Mouse (Mus musculus): ENCODE measurements around the gene Eps8. TPM values are rescaled to one million over a fixed set of nuclear protein-coding genes. Genes with fewer than 3 reads are reported as not detected.

Gene Eps8
- polyA plus RNA-seq, 1 experiment from 2014 or later, result 209 TPM

DNA sequence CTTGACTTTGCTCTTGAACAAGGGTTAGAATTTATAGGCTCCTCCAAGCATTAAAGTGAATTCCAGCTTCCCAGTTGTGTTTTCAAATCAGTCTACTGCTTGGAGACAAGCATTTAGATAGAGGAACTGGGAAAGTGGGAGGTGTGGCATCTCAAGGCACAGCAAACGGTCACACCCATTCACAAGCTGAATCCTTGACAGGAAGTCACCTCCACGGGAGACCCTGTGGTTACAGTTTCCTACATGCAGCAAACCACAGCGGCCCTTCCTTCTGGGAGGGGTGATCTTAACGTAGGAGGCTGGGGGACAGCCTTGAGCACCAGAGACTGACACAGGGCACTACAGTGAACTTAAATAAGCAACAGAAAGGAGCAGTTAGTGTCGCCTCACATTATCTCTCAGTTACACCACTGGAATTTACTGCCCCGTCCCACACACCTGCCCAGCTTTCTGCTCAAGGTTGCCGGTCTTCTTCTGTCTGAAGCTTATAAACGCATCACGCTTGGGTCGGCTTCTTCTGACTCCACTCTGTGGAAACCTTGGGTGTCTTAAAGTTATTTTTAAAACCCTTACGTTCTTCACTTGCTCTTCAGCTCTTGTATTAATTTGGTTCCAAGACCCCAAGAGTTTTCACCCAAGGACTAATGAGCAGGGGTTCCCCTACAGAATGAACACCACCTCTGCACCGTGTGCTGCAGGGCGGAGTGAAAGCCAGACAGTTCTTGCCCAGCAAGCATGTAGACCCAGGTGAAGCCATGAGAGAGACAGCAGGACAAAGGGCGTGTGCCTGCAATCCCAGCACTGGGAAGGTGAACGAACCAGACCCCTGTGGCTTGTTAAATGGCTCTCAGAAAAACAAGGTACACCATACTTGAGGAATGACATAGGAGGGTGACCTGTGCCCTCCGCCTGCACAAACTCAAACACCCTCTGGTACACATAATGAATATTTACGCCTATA lies 113.2 kb downstream of the Eps8 start:
- no peak overlapping the region for H3K9ac ChIP-seq (ENCODE audit: low read depth, low read length)
- H3K4me3 ChIP-seq (ENCODE audit: low read depth, low read length), result 0 out of 2 replicates have a peak overlapping the region, but pooled peaks have one; percentile 2
- H3K4me2 ChIP-seq (replicated peaks; ENCODE audit: low read depth), result peak overlapping the region; percentile 52
- no peak for TF ChIP-seq CTCF (IDR thresholded peaks at IDR 0.05; ENCODE audit: low read depth)
- peaks cover 3% of the 10 kb centered on the region; the same call in 1 of the 2 replicates for H3K36me3 ChIP-seq (ENCODE audit: control insufficient read depth, insufficient read depth)
- WGBS, result 33% methylated on average over 17 of the region's 17 CpGs
- no peaks in the 10 kb centered on the region for H3K27me3 ChIP-seq (replicated peaks; ENCODE audit: control insufficient read depth, insufficient read depth, low read length)
- H3K9me3 ChIP-seq (ENCODE audit: control insufficient read depth), result no peaks in the 10 kb centered on the region
- H3K4me1 ChIP-seq (replicated peaks; ENCODE audit: control insufficient read depth, insufficient read depth, low read length), result peaks cover 15% of the 10 kb centered on the region; the same call in 1 of the 2 replicates
- H3K27ac ChIP-seq (ENCODE audit: low read depth, low read length), result peak overlapping the region; percentile 87
- peak; percentile 36 for ATAC-seq

DNA sequence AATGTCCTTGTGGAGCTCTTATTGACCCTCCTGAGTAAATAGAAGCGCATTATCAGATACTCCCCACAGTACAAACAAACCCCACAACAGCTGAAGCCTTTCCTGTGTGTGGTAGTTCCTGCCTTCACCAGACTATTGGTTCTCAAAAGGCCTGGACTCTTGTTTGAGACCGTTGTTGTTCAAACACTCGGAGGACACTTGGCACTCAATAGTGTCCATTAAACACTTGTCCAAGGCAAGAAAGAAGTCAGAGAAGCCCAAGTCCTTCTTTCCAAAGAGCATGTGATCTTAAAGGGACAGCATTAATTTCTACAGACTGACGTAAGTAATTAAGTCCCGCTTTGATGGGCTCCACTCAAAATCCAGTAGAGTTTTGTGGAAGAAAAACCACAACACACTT lies 113.9 kb downstream of the Eps8 start:
- Histone ChIP-seq H3K36me3 (ENCODE audit: control insufficient read depth, insufficient read depth) (peaks cover 7% of the 10 kb centered on the region), H3K9me3 (ENCODE audit: control insufficient read depth) (no peaks in the 10 kb centered on the region), H3K4me2 (replicated peaks; ENCODE audit: low read depth) (peak overlapping the region; percentile 52; the same call in 1 of the 2 replicates), H3K9ac (ENCODE audit: low read depth, low read length) (no peak overlapping the region), H3K4me1 (replicated peaks; ENCODE audit: control insufficient read depth, insufficient read depth, low read length) (peaks cover 15% of the 10 kb centered on the region; the same call in 1 of the 2 replicates), H3K4me3 (ENCODE audit: low read depth, low read length) (0 out of 2 replicates have a peak overlapping the region, but pooled peaks have one; percentile 2), H3K27ac (ENCODE audit: low read depth, low read length) (peak overlapping the region; percentile 87), H3K27me3 (replicated peaks; ENCODE audit: control insufficient read depth, insufficient read depth, low read length) (no peaks in the 10 kb centered on the region)
- WGBS, result 32% methylated on average over 5 of the region's 5 CpGs
- TF ChIP-seq CTCF (IDR thresholded peaks at IDR 0.05; ENCODE audit: low read depth), result no peak
- peak; percentile 44 for ATAC-seq

DNA sequence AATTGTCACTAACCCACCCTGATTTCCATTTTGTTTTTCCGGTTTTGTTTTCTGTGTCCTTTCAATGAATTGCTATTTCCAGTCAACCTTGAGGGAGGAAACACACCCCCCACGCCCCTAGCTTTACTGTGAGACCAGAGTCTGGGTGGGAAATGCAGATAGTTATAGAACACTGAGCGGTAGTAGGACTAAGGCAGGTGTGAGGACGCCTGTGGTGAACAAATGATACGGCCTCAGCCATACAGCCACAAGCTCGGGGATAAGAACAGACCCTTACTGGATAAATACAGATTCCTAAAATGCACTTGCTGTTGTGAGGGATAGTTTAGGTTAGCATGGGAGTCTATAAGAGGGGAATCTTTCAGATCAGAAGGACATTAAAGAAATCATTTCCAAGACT lies 114.3 kb downstream of the Eps8 start:
- Histone ChIP-seq H3K4me1 (replicated peaks; ENCODE audit: control insufficient read depth, insufficient read depth, low read length) (peaks cover 15% of the 10 kb centered on the region; the same call in 1 of the 2 replicates), H3K4me3 (ENCODE audit: low read depth, low read length) (no peak overlapping the region), H3K27ac (ENCODE audit: low read depth, low read length) (peak overlapping the region; percentile 87), H3K9ac (ENCODE audit: low read depth, low read length) (no peak overlapping the region), H3K36me3 (ENCODE audit: control insufficient read depth, insufficient read depth) (peaks cover 12% of the 10 kb centered on the region), H3K9me3 (ENCODE audit: control insufficient read depth) (no peaks in the 10 kb centered on the region), H3K4me2 (replicated peaks; ENCODE audit: low read depth) (peak overlapping the region; percentile 52; the same call in 1 of the 2 replicates), H3K27me3 (replicated peaks; ENCODE audit: control insufficient read depth, insufficient read depth, low read length) (no peaks in the 10 kb centered on the region)
- ATAC-seq, result no peak
- TF ChIP-seq CTCF (IDR thresholded peaks at IDR 0.05; ENCODE audit: low read depth), result no peak
- 47% methylated on average over 6 of the region's 6 CpGs for whole genome bisulfite sequencing

DNA sequence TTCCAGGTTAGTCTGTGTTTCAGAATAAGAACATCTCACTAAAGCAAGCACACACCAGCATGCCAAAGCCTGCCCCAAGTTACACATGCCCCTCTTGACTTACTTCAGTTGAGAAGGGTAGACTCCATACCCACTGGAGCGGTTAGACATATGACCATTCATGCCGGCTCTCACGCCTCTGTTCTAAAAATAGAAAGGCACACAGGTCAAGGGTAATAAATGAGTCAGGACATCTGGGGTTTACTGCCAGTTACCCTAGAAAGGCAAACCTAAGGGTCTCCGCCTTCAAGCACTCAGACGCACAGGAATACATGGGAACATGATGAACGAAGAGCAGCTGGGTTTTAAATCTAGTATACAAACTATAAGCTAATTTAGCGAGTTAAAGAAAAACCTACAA lies 115.5 kb downstream of the Eps8 start:
- no peak overlapping the region for H3K4me2 ChIP-seq (replicated peaks; ENCODE audit: low read depth)
- H3K36me3 ChIP-seq (ENCODE audit: control insufficient read depth, insufficient read depth), result peaks cover 16% of the 10 kb centered on the region
- H3K9me3 ChIP-seq (ENCODE audit: control insufficient read depth), result no peaks in the 10 kb centered on the region
- H3K27ac ChIP-seq (ENCODE audit: low read depth, low read length), result 0 out of 2 replicates have a peak overlapping the region, but pooled peaks have one; percentile 9
- H3K4me3 ChIP-seq (ENCODE audit: low read depth, low read length), result no peak overlapping the region
- H3K4me1 ChIP-seq (replicated peaks; ENCODE audit: control insufficient read depth, insufficient read depth, low read length), result peaks cover 15% of the 10 kb centered on the region; the same call in 1 of the 2 replicates
- no peak for TF ChIP-seq CTCF (IDR thresholded peaks at IDR 0.05; ENCODE audit: low read depth)
- no peak for ATAC-seq
- H3K9ac ChIP-seq (ENCODE audit: low read depth, low read length), result no peak overlapping the region
- WGBS, result 33% methylated on average over 7 of the region's 7 CpGs
- no peaks in the 10 kb centered on the region for H3K27me3 ChIP-seq (replicated peaks; ENCODE audit: control insufficient read depth, insufficient read depth, low read length)

DNA sequence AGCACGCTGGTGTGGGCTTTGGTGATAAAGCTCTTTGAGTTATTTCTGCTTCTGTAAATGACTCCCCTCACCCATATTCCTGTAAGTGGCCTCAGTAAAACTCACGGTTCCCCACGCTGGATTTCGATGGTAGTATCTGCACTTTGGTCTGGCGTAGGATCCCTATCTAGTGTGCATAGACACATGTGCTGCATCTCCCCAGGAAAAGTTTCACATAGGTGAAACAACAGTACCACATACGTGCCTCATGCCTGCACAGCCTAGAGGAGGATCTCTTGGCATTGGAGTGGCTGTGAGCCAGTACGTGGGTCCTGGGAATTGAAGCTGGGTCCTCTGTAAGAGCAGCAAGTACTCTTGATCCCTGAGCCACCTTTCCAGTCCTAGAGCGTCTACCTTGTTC lies 121.9 kb downstream of the Eps8 start:
- no peaks in the 10 kb centered on the region for H3K9me3 ChIP-seq (ENCODE audit: control insufficient read depth)
- H3K9ac ChIP-seq (ENCODE audit: low read depth, low read length), result no peak overlapping the region
- 94% methylated on average over 8 of the region's 8 CpGs for WGBS
- no peak for ATAC-seq
- H3K27ac ChIP-seq (ENCODE audit: low read depth, low read length), result no peak overlapping the region
- no peaks in the 10 kb centered on the region; the same call in 1 of the 2 replicates for H3K4me1 ChIP-seq (replicated peaks; ENCODE audit: control insufficient read depth, insufficient read depth, low read length)
- H3K27me3 ChIP-seq (replicated peaks; ENCODE audit: control insufficient read depth, insufficient read depth, low read length), result no peaks in the 10 kb centered on the region
- no peak overlapping the region for H3K4me2 ChIP-seq (replicated peaks; ENCODE audit: low read depth)
- H3K4me3 ChIP-seq (ENCODE audit: low read depth, low read length), result no peak overlapping the region
- H3K36me3 ChIP-seq (ENCODE audit: control insufficient read depth, insufficient read depth), result peaks cover 41% of the 10 kb centered on the region
- TF ChIP-seq CTCF (IDR thresholded peaks at IDR 0.05; ENCODE audit: low read depth), result no peak

DNA sequence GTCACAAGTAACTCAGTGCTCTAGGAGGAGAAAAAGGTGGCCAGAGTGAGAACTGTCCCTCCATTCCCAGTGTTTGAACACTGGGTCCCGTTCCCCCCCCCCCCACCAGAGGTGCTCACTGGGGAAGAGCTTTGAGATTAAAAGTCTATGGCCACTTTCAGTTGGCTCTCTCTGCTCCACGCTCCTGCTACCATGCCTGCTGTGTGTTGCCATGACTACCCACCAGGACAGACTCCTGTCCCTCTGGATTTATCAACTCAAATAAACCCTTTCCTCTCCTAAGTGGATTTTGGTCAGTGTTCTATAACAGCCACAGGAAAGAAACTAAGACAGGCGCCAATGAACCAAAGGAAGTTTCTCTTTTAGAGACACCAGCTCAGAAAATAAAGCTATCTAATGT lies 128.9 kb downstream of the Eps8 start:
- H3K4me3 ChIP-seq (ENCODE audit: low read depth, low read length), result no peak overlapping the region
- no peaks in the 10 kb centered on the region for H3K27me3 ChIP-seq (replicated peaks; ENCODE audit: control insufficient read depth, insufficient read depth, low read length)
- no peak overlapping the region for H3K9ac ChIP-seq (ENCODE audit: low read depth, low read length)
- no peak overlapping the region for H3K4me2 ChIP-seq (replicated peaks; ENCODE audit: low read depth)
- TF ChIP-seq CTCF (IDR thresholded peaks at IDR 0.05; ENCODE audit: low read depth), result no peak
- no peak overlapping the region for H3K27ac ChIP-seq (ENCODE audit: low read depth, low read length)
- no peak for ATAC-seq
- WGBS, result 46% methylated on average over 3 of the region's 3 CpGs
- no peaks in the 10 kb centered on the region for H3K4me1 ChIP-seq (replicated peaks; ENCODE audit: control insufficient read depth, insufficient read depth, low read length)
- H3K9me3 ChIP-seq (ENCODE audit: control insufficient read depth), result no peaks in the 10 kb centered on the region
- H3K36me3 ChIP-seq (ENCODE audit: control insufficient read depth, insufficient read depth), result peaks cover 70% of the 10 kb centered on the region

All from intestine, postnatal 0 days (tissue).